Mouse (Mus musculus): ENCODE results near the gene Fbxw8. TPM values are rescaled to one million over a fixed set of nuclear protein-coding genes. Genes with fewer than 3 reads are reported as not detected.

Fbxw8 gene
- polyA plus RNA-seq, 1 experiment, result 55.1 TPM

- peak; percentile 84 for DNase-seq (ENCODE audit: low read depth)
- TF ChIP-seq CTCF (IDR thresholded peaks at IDR 0.05; ENCODE audit: borderline replicate concordance, extremely low read depth, insufficient read depth, insufficient read length) (peak; percentile 94), POLR2A (IDR thresholded peaks at IDR 0.05; ENCODE audit: borderline replicate concordance, extremely low read depth, insufficient read depth, insufficient read length, poor library complexity, severe bottlenecking) (no peak)
Observed at GRCm38 (mm10) chr5:118069315-118069714, 85.9 kb downstream of the Fbxw8 start.

DNA sequence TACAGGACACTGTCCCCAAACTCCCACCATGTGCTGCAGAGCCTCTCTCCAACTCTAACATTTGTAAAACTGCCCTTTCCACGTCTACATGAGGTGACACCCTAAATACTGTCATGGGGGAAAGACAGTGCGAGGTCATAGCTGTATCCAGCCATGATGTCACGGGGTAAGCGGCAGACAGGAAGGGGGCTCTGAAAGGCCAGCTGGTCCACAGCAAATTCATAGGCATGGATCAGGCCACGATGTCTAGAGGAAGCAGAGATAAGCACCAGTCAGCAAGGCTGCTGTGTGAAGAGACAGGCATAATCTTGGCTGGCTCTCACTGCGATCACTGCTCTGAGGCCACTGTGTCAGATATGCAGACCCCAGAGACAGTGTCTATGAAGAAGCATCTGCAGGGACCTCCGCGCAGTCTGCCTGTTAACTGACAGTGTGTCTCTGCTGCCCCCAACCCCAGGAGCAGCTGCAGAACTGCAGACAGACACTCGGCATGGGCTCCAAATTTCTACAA is 87.2 kb downstream of the Fbxw8 start:
- DNase-seq (ENCODE audit: low read depth), result no peak
- TF ChIP-seq CTCF (IDR thresholded peaks at IDR 0.05; ENCODE audit: borderline replicate concordance, extremely low read depth, insufficient read depth, insufficient read length), result no peak
- TF ChIP-seq POLR2A (IDR thresholded peaks at IDR 0.05; ENCODE audit: borderline replicate concordance, extremely low read depth, insufficient read depth, insufficient read length, poor library complexity, severe bottlenecking), result no peak

DNA sequence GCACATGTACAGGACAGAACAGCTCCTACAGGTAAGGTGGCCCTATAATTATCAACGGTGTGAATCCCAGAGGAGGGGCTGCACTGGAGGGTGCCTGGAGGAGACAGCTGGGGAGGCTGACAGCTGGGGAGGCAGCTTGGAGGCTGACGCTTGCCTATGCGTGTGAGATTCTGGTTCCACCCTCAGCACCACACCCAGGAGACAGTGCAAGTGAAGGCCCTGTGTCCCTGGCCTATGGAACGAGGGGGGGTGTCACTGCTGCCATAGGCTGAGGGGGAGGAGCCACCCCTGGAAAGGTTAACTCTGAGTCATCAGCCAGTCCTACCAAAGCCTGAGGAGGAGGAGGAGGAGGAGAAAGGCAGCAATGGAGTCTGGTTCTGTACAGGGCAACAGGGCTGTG is 87.7 kb downstream of the Fbxw8 start:
- TF ChIP-seq POLR2A (IDR thresholded peaks at IDR 0.05; ENCODE audit: borderline replicate concordance, extremely low read depth, insufficient read depth, insufficient read length, poor library complexity, severe bottlenecking) (no peak), CTCF (IDR thresholded peaks at IDR 0.05; ENCODE audit: borderline replicate concordance, extremely low read depth, insufficient read depth, insufficient read length) (no peak)
- no peak for DNase-seq (ENCODE audit: low read depth)

GRCm38 (mm10) chr5:118066828-118067227 is 88.4 kb downstream of the Fbxw8 start:
- peak; percentile 78 for TF ChIP-seq CTCF (IDR thresholded peaks at IDR 0.05; ENCODE audit: borderline replicate concordance, extremely low read depth, insufficient read depth, insufficient read length)
- no peak for TF ChIP-seq POLR2A (IDR thresholded peaks at IDR 0.05; ENCODE audit: borderline replicate concordance, extremely low read depth, insufficient read depth, insufficient read length, poor library complexity, severe bottlenecking)
- DNase-seq (ENCODE audit: low read depth), result peak; percentile 64

DNA sequence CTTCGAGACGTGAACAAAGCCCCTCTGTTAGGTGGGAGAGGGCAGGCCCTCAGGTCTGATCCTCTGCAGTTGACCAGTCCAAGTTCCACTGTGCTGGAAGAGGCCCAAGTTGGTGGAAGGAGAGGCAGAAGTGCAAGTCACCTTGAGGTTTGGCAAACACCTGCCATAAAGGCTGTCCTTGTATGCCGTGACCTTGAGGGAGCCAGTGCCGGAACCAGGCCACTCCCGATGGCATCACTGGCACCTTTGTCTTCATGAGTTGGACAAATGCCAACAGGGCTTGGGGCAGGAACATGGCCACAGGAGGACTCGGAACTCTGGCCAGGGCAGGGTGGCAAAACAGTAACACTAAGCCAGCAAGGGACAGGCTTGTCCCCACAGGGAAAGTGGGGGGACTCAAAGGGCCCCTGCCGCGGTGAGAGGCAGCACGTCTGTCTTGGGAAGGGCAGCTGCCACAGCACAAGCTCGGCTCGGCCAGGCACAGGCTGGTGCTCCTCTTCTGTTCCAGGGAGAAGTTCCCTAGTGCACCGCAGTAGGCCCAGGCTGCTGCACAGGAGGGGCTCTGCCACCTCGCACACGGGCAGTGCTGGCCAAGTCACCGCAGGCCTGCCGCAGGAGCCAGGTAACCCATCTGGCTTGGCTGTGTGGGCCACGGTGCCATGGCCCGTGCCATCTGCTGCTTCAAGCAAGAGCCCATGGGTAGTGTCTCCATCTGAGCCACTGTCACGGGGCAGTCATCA is 89.6 kb downstream of the Fbxw8 start:
- TF ChIP-seq CTCF (IDR thresholded peaks at IDR 0.05; ENCODE audit: borderline replicate concordance, extremely low read depth, insufficient read depth, insufficient read length), result no peak
- no peak for TF ChIP-seq POLR2A (IDR thresholded peaks at IDR 0.05; ENCODE audit: borderline replicate concordance, extremely low read depth, insufficient read depth, insufficient read length, poor library complexity, severe bottlenecking)
- no peak for DNase-seq (ENCODE audit: low read depth)

- TF ChIP-seq CTCF (IDR thresholded peaks at IDR 0.05; ENCODE audit: borderline replicate concordance, extremely low read depth, insufficient read depth, insufficient read length), result no peak
- TF ChIP-seq POLR2A (IDR thresholded peaks at IDR 0.05; ENCODE audit: borderline replicate concordance, extremely low read depth, insufficient read depth, insufficient read length, poor library complexity, severe bottlenecking), result no peak
- peak; percentile 91 for DNase-seq (ENCODE audit: low read depth)
Observed at GRCm38 (mm10) chr5:118064284-118064901, 90.9 kb downstream of the Fbxw8 start.

DNA sequence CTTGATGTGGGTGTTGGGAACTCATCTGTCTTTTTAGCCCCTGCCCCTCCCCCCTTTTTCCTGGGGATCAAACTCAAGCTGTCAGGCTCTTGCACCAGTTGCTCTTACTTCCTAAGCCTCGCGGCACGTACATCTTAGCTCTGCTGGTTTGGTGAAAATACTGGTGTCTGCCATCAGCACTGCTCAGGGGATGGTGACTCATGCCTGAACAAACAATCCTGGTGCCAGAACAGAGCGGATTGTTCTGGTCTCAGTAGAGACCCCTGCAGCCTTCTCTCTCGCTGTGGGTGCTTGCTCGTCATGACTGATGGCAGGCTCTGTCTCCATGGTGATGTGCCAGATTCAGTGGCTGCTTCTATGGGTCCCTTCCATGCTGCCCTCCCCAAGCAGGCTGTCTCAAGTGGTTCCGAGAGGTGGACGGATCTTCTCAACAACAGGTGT is 92.1 kb downstream of the Fbxw8 start:
- DNase-seq (ENCODE audit: low read depth), result no peak
- TF ChIP-seq POLR2A (IDR thresholded peaks at IDR 0.05; ENCODE audit: borderline replicate concordance, extremely low read depth, insufficient read depth, insufficient read length, poor library complexity, severe bottlenecking), result no peak
- no peak for TF ChIP-seq CTCF (IDR thresholded peaks at IDR 0.05; ENCODE audit: borderline replicate concordance, extremely low read depth, insufficient read depth, insufficient read length)

- DNase-seq (ENCODE audit: low read depth), result no peak
- TF ChIP-seq POLR2A (IDR thresholded peaks at IDR 0.05; ENCODE audit: borderline replicate concordance, extremely low read depth, insufficient read depth, insufficient read length, poor library complexity, severe bottlenecking) (no peak), CTCF (IDR thresholded peaks at IDR 0.05; ENCODE audit: borderline replicate concordance, extremely low read depth, insufficient read depth, insufficient read length) (no peak)
Observed at GRCm38 (mm10) chr5:118061391-118061790, 93.9 kb downstream of the Fbxw8 start.

- no peak for DNase-seq (ENCODE audit: low read depth)
- TF ChIP-seq CTCF (IDR thresholded peaks at IDR 0.05; ENCODE audit: borderline replicate concordance, extremely low read depth, insufficient read depth, insufficient read length) (no peak), POLR2A (IDR thresholded peaks at IDR 0.05; ENCODE audit: borderline replicate concordance, extremely low read depth, insufficient read depth, insufficient read length, poor library complexity, severe bottlenecking) (no peak)
Observed at GRCm38 (mm10) chr5:118059646-118060045, 95.6 kb downstream of the Fbxw8 start.

DNA sequence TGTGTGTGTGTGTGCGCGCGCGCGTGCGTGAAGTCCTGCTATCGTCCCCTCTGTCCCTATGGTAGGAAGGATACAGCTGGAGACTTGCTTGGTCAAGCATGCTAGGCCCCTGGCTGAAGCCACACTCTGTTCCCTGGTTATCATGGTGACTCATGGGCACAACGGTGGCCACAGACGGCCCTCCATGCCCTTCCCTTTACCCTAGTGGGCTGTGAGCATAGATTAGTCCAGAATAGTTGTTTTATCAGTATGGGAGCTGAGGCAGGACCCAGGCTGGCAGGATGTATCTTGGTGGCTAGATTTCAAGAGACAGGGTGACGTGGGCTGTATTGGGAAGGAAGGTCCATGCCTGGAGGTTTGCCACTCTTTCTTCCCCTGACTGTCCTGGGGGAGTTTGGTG is 96.4 kb downstream of the Fbxw8 start:
- no peak for TF ChIP-seq POLR2A (IDR thresholded peaks at IDR 0.05; ENCODE audit: borderline replicate concordance, extremely low read depth, insufficient read depth, insufficient read length, poor library complexity, severe bottlenecking)
- TF ChIP-seq CTCF (IDR thresholded peaks at IDR 0.05; ENCODE audit: borderline replicate concordance, extremely low read depth, insufficient read depth, insufficient read length), result no peak

DNA sequence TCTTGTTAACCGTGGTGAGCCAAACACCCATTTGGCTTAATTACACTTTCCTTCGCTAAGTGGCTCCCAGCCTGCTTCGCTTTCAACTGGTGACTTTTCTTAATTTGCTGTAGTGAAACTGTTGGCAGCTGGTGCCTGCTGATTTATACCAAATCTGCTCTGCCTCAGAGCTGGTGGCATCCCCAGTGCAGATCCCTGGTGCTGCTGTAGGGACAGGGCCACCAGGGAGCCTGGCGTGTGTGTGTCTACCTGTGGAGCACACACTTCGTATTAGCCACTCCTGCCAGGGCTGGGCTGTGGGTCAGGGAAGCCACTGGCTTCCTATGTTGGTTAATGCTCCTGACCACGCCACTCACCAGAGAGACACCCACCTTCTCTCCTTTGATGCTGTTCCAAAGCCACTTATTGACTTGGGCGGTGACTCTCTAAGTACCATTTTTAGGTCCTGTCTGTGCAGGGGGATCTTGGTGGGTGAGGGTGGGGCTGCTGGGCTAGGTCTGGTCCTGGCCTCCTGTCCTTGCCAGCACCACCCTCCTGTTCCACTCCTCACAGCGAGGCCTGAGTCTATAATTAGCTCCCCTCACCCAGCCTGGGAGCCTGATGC is 97.7 kb downstream of the Fbxw8 start:
- DNase-seq (ENCODE audit: low read depth), result peak; percentile 85
- no peak for TF ChIP-seq POLR2A (IDR thresholded peaks at IDR 0.05; ENCODE audit: borderline replicate concordance, extremely low read depth, insufficient read depth, insufficient read length, poor library complexity, severe bottlenecking)
- no peak for TF ChIP-seq CTCF (IDR thresholded peaks at IDR 0.05; ENCODE audit: borderline replicate concordance, extremely low read depth, insufficient read depth, insufficient read length)

More for the DNA sequence above, 96.4 kb downstream of the Fbxw8 start:
- no peak for DNase-seq (ENCODE audit: low read depth)
